In the genomic region with DNA sequence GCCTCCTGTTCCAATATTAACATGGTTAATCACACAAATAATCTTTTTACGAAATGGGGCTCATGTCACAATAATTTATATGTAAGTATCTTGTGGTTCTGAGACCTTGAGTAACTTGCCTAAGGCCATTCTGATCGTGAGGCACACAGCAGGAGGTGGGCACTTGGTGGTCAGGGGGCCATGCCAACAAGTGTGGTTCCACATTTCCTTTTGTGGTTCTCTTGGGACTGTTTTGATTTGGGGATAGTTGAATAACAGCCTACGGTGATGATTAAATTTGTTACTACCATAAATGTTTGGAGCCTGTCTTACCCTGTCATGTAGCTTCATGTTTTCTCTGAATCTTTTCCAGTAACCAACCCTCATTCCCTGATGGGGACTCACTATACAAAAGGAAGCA, we compare ENCODE assay signal across 32 mouse cellular contexts.
A peak's percentile ranks its signal among the peaks of the same experiment; 100 is the strongest.
DNase-seq lines count a peak whose midpoint lies in the region; ATAC-seq lines count a peak whose summit lies in the region.
"Had no signal": no experiment of that assay in that cellular context is flagged by ENCODE, and none has a peak within 500 bp of the region (broad histone marks: within the 10 kb centered on the region; RNA-seq: fewer than 3 reads in every experiment).

No protein-coding gene starts in this region.

- no peak overlapping the region for H3K9ac ChIP-seq in hindbrain, embryonic 13.5 days
- no peak overlapping the region for H3K9ac ChIP-seq in forebrain, embryonic 16.5 days (replicated peaks; ENCODE audit: low read depth, low read length)
- H3K9ac ChIP-seq: embryonic facial prominence, embryonic 15.5 days; forebrain, embryonic 15.5 days; heart, embryonic 15.5 days; hindbrain, embryonic 14.5 days; liver, embryonic 14.5 days; neural tube, embryonic 15.5 days had no signal

- no peak overlapping the region for H3K4me3 ChIP-seq in hindbrain, embryonic 13.5 days
- H3K4me3 ChIP-seq in forebrain, embryonic 16.5 days (replicated peaks; ENCODE audit: low read length): no peak overlapping the region
- H3K4me3 ChIP-seq: embryonic facial prominence, embryonic 10.5 days; embryonic facial prominence, embryonic 15.5 days; forebrain, embryonic 10.5 days; forebrain, embryonic 15.5 days; heart, embryonic 10.5 days; heart, embryonic 15.5 days; megakaryocyte, embryonic 14.5 days; neural tube, embryonic 15.5 days had no signal

- DNase-seq in 3134 (ENCODE audit: extremely low read depth, insufficient read length, low spot score) (peak; percentile 79), 416B (ENCODE audit: low read depth) (peak; percentile 87)
- no peak for DNase-seq in lung, postnatal 25 days (ENCODE audit: low spot score)
- DNase-seq: adrenal gland, postnatal 10 days; cerebellum, adult 11 months; cerebellum, postnatal 10 days; heart, postnatal 36 days; kidney, adult 9 months; kidney, postnatal 10 days; liver; lung, adult 2 months; lung, postnatal 10 days; midbrain, embryonic 14.5 days; retina, postnatal 1 day; right cerebral cortex, postnatal 14 days; thymus, postnatal 25 days had no signal

- WGBS in hindbrain, embryonic 13.5 days: 76% methylated on average over 3 of the region's 3 CpGs
- 87% methylated on average over 3 of the region's 3 CpGs for WGBS in forebrain, embryonic 16.5 days

- no peak overlapping the region for H3K27ac ChIP-seq in hindbrain, embryonic 13.5 days
- H3K27ac ChIP-seq in forebrain, embryonic 16.5 days (ENCODE audit: low read length): no peak overlapping the region
- H3K27ac ChIP-seq: embryonic facial prominence, embryonic 10.5 days; embryonic facial prominence, embryonic 15.5 days; forebrain, embryonic 10.5 days; forebrain, embryonic 15.5 days; heart, embryonic 10.5 days; heart, embryonic 15.5 days; hindbrain, embryonic 14.5 days; liver, embryonic 14.5 days; neural tube, embryonic 15.5 days had no signal

- H3K4me1 ChIP-seq in hindbrain, embryonic 13.5 days (replicated peaks): peaks cover 14% of the 10 kb centered on the region
- peaks cover 5% of the 10 kb centered on the region for H3K4me1 ChIP-seq in forebrain, embryonic 16.5 days (replicated peaks; ENCODE audit: control insufficient read depth, insufficient read depth, low read length)

- no peak overlapping the region for H3K4me2 ChIP-seq in hindbrain, embryonic 13.5 days
- no peak overlapping the region for H3K4me2 ChIP-seq in forebrain, embryonic 16.5 days (ENCODE audit: low read length)
- H3K4me2 ChIP-seq: embryonic facial prominence, embryonic 15.5 days; forebrain, embryonic 15.5 days; heart, embryonic 15.5 days; hindbrain, embryonic 14.5 days; neural tube, embryonic 15.5 days had no signal

- no peaks in the 10 kb centered on the region for H3K27me3 ChIP-seq in hindbrain, embryonic 13.5 days
- H3K27me3 ChIP-seq in forebrain, embryonic 16.5 days (replicated peaks; ENCODE audit: control insufficient read depth, insufficient read depth, low read length): no peaks in the 10 kb centered on the region
- H3K27me3 ChIP-seq: embryonic facial prominence, embryonic 15.5 days; forebrain, embryonic 15.5 days; heart, embryonic 15.5 days; megakaryocyte, embryonic 14.5 days; neural tube, embryonic 15.5 days had no signal

- H3K9me3 ChIP-seq in hindbrain, embryonic 13.5 days: no peaks in the 10 kb centered on the region
- no peaks in the 10 kb centered on the region for H3K9me3 ChIP-seq in forebrain, embryonic 16.5 days (ENCODE audit: control insufficient read depth, low read length)
- H3K9me3 ChIP-seq: embryonic facial prominence, embryonic 10.5 days; embryonic facial prominence, embryonic 15.5 days; forebrain, embryonic 10.5 days; forebrain, embryonic 15.5 days; heart, embryonic 10.5 days; heart, embryonic 15.5 days; megakaryocyte, embryonic 14.5 days; neural tube, embryonic 15.5 days had no signal

- no peaks in the 10 kb centered on the region; the same call in 1 of the 2 replicates for H3K36me3 ChIP-seq in hindbrain, embryonic 13.5 days
- no peaks in the 10 kb centered on the region for H3K36me3 ChIP-seq in forebrain, embryonic 16.5 days (ENCODE audit: control insufficient read depth, insufficient read depth)
- H3K36me3 ChIP-seq: embryonic facial prominence, embryonic 10.5 days; embryonic facial prominence, embryonic 15.5 days; forebrain, embryonic 10.5 days; forebrain, embryonic 15.5 days; heart, embryonic 10.5 days; heart, embryonic 15.5 days; neural tube, embryonic 15.5 days had no signal

- peak; percentile 84 for ATAC-seq in common myeloid progenitor, adult 5-6 weeks (replicated peaks; ENCODE audit: low read depth, poor library complexity, severe bottlenecking)
- peak; percentile 80 to 83 for ATAC-seq in hematopoietic stem cell, adult 5-6 weeks (replicated peaks in 1 of 2; ENCODE audit: insufficient read depth in 1 of 2, low FRiP score in 2 of 2, low TSS enrichment in 1 of 2, low read depth in 1 of 2, poor library complexity in 2 of 2, severe bottlenecking in 2 of 2)
- ATAC-seq in hindbrain, embryonic 13.5 days (ENCODE audit: low FRiP score): no peak
- no peak for ATAC-seq in forebrain, embryonic 16.5 days
- ATAC-seq: activated CD4-positive, CD25-positive, alpha-beta regulatory T cell, adult 4 months; forebrain, embryonic 15.5 days; intestine, postnatal 0 days had no signal

Comparison
In these comparisons a context has a peak if more than half of its experiments do, and no peak if none do; other contexts are left out.
1. ATAC-seq: peak in common myeloid progenitor, adult 5-6 weeks (single experiment) and hematopoietic stem cell, adult 5-6 weeks (2 of 2); none in hindbrain, embryonic 13.5 days (single experiment) and forebrain, embryonic 16.5 days (single experiment).